Mouse (Mus musculus): Measurements from ENCODE around the gene Tyw5. TPM values are rescaled to one million over a fixed set of nuclear protein-coding genes. Genes with fewer than 3 reads are reported as not detected.
A peak's percentile ranks its signal among the peaks of the same experiment; 100 is the strongest.

Tyw5 gene
- total RNA-seq, 2 experiments from 2014 or later: 8.1 to 11.8 TPM

DNA sequence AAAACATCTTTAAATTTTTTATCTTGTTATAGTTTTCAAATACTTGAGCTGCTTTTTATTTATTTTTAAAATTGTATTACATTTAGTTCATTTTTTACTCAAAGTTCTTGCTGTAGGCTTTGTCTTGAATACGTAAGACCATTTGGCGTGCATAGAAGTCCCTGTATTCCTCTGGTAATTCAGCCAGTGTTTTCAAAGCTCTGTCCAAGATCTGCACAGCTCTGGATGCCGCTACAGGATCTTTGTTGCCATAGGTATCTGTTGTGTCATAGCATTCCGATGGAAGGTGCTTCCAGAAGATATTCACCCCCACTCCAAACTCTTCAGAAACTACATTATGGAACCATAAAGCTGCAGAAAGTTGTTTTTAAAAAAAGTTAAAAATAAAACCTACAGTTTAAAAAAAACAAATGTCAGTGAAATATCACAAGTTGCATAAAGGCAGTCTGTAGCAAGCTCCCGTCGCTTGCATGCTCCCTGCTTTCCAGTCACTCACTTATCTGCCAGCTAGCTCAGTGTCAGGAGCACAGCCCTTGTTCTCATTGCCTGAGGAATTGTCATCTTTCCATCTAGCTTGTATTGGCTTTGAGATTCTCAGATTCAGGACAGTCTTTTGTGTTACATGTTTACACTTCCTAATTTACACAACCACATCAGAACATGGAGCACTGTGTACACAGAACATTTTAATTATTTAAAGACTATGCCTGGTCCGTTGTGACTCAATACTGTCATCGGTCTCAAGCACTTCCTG lies 18.3 kb downstream of the Tyw5 start:
- intact Hi-C loops (cut with DNase I): no loop called here

DNA sequence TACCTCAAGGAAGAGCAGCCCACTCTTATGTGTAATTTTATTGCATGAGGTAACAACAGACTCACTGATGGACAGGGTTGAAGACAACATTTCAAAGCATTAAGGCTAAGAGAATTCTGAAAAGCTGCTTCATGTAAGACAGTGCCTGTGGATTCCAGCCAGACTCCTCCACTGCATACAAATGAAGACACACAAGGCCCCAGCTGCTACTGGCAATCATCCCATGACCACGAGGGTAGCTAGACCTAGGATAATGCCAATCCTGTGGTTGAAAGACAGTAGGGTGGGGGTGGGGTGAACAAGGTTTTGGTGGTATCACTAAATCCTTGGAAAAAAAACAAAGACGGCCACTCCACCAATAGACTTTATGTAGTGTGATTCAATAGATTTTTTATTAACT lies 19.0 kb downstream of the Tyw5 start:
- intact Hi-C loops (cut with DNase I): no loop called here

More for the DNA sequence above, 18.3 kb downstream of the Tyw5 start:
- DNase-seq: no peak

DNA sequence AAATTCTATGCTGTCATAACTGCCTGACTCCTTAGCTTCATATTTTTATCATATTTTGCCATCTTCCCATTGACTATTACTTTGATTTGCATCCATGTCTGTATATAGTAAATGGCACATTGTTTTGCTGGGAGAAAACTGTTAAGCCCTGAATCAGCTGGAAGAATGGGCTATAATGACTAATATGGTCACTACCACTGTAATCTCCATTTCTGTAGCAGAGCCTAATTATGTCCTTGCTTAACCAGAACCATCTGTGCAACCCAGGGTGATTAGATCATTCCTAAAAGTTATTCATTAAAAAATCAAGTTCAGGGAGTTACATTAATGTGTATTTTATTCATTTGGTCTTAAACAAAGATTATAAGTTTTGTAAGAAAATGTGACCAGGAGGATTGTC lies 20.4 kb downstream of the Tyw5 start:
- intact Hi-C loops (cut with DNase I): no loop called here
- DNase-seq: no peak

More for the DNA sequence above, 19.0 kb downstream of the Tyw5 start:
- no peak for DNase-seq

DNA sequence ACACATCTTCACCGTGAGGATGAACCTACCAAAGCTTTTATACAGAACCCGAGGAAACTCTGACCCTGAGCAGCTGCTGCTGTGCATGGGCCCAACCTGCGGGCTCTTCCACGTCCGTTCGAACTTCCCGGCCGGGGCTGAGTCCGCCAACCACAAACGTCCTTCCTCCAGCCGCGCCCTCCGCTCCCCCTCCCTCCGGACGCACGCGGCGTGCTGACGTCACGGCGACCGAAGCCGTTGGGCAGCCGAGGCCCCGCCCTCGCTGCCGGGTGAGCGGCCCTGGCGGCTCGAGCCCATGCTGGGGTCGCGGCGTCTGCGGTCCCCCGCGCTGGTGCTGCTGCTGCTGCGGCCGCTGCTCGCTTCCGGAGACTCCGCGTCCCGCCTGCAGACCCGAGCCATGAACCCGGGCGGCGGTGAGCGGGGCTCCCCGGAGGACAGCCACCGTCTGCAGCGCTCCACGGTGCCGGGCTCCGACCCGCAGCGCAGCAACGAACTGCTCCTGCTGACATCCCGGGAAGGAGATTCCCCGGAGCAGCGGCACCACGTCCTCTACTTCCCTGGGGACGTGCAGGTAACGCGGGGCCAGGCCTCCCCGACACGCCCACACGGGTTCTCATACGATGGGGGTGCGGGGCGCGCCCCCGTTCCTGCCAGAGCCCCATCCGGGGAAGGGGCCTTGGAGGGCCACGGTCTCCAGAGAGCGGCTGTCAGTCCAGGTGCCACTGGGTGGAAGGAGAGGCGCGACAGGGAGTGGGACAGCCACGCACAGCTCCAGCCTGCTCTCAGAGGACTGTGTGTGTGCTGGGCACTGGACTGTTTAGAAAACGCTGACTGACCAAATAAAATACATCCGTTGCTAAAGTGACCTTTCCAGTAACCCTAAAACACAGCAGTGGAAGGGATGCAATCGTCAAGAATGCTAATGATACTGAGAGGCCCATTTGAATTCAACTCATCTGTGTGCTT lies 29.2 kb downstream of the Tyw5 start, which contains the start of gene 1700066M21Rik:
Gene 1700066M21Rik, plus strand, starts transcription at position 245 of the 966 bp plus-strand sequence.
- DNase-seq: peak; percentile 96 to 97
- intact Hi-C loops (cut with DNase I): no loop called here

DNA sequence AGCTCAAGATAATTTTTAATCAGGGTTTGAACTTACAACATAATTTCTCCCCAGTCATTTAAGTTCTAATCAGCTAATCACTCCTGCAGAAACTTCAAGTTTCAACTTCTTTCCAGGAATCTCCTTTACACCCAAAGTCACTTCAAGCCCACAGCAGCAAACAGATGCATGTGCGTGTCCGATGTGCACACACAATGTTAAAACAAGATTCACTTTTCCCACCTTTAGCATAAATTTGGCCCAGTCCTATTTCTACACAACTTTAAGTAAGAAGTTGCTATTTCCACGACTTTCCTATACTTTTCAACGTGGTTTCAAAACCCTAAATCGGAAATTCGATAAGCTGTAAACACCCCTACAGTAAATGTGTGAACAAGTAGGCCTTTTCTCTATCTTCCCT lies 30.1 kb downstream of the Tyw5 start:
- intact Hi-C loops (cut with DNase I): no loop called here
- no peak for DNase-seq

DNA sequence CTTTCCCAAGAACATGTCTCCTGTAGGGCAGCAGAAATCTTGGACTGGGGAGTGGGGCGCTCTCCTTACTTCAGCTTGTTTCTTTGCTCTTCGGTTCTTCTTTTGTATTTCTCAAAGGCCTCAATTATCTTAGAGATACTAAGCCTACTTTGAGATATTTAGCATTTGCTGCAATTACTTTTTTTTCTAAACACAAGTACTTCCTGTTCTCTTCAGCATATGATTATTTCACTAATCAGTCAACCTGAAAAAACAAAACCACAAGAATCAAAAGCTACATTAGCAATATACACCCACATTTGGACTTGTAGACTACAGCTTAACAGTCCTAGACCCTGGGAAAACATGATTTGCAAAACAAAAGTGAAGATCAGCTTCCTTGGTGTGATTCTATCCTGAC lies 31.6 kb downstream of the Tyw5 start:
- intact Hi-C loops (cut with DNase I): no loop called here
- no peak for DNase-seq

DNA sequence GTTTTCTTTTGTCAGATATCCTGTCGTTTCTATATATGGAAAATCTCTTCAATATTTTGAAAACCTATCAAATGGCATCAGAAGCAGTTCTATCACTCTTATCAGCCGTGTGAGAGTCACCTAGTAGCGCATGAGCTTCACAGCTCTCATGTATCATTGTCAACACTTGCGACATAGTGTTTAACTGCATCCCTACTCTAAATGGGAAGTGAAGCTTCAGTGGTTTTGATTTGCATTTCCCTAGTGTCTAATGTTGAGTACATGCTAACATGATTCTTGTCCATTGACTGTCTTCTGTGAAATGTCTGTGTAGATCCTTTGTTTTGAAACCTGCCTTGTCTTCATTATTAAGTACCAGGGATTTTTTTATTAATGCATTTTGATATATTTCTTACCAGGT lies 36.5 kb downstream of the Tyw5 start:
- DNase-seq: no peak
- intact Hi-C loops (cut with DNase I): no loop called here

DNA sequence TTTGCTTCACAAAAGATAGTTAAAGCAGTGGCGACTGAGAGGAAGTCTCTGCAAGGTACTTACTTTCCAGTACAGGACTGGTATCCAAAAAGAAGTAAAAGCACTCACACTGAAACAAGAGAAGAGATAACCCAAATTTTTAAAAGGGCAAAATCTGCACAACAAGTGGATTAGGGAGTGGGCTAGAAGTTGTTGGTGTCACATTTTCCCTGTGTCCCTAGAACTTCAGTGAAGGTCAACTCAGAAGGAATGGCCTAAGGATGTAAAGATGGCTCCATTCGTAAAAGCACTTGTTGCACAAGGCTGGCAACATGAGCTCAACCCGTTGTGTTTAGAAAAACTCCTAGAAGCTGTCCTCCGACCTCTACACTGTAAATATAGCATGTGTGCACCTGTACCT lies 37.8 kb downstream of the Tyw5 start:
- no peak for DNase-seq
- intact Hi-C loops (cut with DNase I): no loop called here

DNA sequence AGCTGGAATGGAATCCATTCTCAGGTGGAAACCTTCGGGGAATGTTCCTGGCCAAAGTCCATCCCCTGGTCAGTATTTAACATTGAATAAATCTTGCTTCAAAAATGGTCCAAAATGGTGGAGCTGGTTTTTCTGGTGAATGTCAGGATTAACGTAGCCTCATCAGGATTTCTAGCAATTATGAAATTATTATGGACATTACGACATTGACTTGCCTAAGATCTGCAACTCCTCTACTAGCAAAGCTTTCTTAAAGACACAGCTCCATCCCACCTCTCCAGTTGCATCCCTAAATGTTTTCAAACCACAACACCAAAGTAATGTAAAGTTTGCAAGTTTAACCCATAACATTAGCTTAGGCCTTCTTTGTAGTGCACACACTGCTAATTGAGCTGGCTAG lies 39.5 kb downstream of the Tyw5 start:
- intact Hi-C loops (cut with DNase I): no loop called here

DNA sequence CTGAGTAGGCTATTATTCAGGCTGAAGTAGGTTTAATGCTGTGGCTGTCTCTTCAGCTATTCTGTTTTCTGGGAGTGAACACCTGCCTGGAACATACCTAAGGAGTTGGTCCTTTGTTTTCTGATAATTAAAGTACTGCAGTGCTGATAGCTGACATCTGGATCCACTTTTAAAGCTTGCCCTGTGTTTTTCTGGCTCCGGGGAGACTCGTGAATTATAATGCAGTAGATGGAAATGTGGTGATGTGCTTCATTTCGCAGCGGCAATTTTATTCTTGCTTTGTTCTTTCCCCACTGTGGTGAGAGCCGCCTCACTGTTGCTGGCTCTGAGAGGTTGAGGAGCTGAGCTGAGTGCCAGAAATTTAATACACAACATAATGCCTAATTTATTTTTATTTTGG lies 48.4 kb downstream of the Tyw5 start:
- no peak for DNase-seq
- intact Hi-C loops (cut with DNase I): no loop called here

More for the DNA sequence above, 39.5 kb downstream of the Tyw5 start:
- DNase-seq: no peak

DNA sequence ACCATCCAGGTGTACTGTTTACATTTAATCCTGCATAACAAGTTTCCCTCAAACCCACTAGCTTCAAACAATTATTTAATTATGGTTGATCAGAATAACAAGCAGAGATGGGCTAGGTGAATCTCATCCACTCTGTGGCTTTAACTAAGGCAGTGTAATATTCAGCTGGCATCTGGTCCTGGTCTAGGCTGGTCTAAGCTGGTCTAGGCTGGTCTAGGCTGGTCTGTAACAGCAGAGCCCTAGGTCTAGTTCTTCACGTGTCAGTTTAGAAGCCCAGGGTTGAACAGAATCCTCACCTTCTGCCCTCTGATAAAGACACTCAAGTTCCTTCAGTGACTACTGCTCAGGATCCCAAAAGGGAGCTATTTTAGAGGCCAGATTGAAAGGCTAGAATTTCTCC lies 55.0 kb downstream of the Tyw5 start:
- intact Hi-C loops (cut with DNase I): no loop called here
- DNase-seq: no peak

DNA sequence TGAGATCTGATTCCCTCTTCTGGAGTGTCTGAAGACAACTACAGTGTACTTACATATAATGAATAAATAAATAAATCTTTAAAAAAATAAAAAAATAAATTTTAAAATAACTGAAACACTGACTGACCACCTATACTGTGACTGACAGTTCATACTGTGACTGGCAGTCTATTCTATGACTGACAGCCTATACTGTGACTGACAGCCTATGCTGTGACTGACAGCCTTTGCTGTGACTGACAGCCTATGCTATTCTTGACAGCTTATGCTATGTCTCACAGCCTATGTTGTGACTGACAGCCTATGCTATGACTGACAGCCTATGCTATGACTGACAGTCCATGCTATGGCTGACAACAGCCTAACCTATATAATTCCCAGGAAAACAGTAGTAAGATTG lies 59.4 kb downstream of the Tyw5 start:
- intact Hi-C loops (cut with DNase I): no loop called here
- no peak for DNase-seq

DNA sequence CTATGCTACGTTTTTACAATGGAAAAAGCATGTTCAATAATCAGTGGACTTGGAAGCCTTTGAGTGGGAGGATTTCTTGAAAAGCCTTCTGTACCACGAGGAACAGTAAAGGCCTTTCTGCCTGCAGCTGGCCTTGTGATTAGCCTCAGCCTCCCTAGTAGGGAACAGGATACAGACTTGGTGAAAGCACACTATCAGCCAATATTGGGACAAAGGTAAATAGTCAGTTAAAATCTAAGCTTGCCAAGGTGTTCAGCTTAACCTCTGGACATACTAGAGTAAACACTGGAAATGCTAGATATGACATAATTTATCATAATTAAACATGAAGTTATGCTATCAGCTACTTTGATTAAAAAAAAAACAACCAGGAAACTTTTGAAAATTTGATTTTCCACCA lies 65.7 kb downstream of the Tyw5 start:
- intact Hi-C loops (cut with DNase I): no loop called here
- no peak for DNase-seq

DNA sequence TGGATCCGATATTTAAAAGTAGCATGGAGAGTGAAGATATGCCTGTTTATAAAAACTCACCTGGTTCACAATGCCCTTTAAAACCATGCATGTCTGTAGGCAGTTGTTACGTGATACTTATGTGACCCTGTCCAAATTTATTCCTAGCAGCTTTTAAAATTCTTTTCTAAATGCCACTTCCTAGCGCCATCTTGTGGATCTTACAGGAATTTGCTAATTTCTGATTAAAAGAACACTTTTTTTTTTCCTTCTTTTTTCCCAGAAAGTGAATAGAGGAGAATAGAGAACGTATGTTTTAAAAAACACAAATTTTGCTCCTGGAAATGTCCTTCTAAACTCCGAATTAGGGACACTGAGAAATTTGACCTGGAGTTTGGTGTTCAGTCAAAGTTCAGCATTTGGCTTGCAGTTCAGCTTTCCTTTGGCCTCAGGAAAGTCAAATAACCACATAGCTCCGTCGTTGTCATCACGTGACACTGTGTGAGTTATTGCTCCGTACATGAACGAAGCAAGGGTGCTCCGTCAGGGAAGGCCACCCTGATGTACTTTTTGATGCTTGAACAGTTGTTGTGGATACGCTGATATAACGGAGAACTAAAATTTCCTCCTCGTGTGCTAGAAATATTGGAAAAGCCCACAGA lies 67.6 kb downstream of the Tyw5 start:
- intact Hi-C loops (cut with DNase I): loop anchor here (5.0 kb wide), 1 partner anchor 1447 kb away; no protein-coding TSS in a partner anchor
- DNase-seq: peak in 1 of 2 experiments; percentile 15

Other genes with a start within 250 kb of the Tyw5 start
- 1 to 10 TPM; 3.1 to 4.7 TPM for gene 1700066M21Rik, start 29.5 kb downstream of the Tyw5 start, total RNA-seq (2021)
- gene Maip1, start 773 bp downstream of the Tyw5 start, total RNA-seq (2021): 10 to 100 TPM; 11.7 to 11.9 TPM